Mouse (Mus musculus) adrenal gland, postnatal 10 days (tissue): ENCODE measurements at regions not wholly inside any gene's neighbourhood (a gene's known extent, or its start where the extent isn't known, plus 50 kb on each side); places are given as distances from the start of the nearest gene placed in this dataset.

ENCODE experiments used
- DNase-seq: peaks from one replicate; pipeline ENCODE4 v3.0.0; 2021; ENCODE audit warnings: mixed read lengths

GRCm38 (mm10) chr5:73797980-73798379 is 146.8 kb downstream of the Spata18 start:
- DNase-seq = no peak

DNA sequence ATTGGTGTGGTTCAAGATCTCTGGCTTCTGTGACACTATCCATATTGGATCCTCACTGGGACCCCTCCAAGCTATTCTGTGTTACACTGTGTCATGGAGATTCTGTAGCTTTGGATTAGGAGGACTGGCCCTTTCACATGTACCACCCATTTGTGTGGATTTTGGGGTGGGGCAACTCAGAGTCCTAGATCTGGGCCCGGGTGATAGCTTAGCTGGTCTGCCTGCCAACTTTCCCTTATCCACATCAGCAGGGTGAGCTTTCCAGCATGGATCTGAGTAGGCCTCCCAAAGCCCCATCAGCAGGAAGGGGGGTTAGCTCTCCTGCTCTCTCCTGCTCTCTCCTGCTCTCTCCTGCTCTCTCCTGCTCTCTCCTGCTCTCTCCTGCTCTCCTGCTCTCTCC is 152.3 kb downstream of the Spata18 start:
- no peak for DNase-seq

DNA sequence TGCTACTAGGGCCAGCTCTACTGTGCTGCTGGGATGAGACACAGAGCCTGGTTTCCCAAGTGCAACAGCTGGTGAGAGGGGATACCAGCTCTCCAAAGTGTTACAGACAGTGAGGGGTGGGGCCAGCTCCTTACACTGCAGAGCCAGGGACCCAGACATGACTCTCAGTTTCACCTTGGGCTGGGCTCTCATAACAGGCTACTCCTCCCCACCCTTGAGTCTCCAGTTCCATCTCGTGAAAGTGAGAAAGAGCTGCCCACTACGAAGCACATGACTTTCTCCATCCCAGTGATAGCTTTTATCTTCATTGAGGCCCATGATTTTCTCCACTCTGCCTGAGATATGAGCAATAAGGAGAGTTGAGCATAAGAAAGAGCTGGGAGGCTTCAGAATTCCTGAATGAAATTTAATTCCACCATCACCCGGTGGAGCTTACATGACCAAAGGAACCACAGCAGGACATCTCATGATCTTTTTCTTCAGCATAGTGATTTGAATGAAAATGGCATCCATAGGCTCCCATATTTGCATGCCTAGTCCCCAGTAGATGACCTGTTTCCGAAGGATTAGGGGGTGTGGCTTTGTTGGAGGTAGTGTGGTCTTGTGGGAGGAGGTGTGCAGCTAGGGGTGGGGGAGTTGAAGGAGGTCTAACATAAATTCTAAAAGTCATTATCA is 153.5 kb downstream of the Spata18 start:
- no peak for DNase-seq

DNA sequence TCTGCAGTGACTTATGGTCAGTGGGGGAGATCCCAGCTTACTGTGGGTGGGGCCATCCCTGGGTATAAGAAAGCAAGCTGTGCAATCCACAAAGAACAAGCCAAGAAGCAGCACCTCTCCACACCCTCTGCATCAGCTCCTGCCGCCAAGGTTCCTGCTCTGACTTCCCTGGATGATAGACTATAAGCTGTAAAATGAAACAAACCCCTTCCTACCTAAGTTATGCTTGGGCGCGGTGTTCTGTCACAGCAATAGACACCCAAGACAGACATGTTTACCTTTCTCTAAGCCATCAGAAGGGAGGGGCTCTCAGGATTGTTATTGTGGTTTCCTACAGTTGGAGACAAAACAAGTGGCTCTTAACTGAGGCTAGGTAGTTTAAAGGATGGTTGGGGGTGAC is 159.5 kb downstream of the Spata18 start:
- no peak for DNase-seq

DNA sequence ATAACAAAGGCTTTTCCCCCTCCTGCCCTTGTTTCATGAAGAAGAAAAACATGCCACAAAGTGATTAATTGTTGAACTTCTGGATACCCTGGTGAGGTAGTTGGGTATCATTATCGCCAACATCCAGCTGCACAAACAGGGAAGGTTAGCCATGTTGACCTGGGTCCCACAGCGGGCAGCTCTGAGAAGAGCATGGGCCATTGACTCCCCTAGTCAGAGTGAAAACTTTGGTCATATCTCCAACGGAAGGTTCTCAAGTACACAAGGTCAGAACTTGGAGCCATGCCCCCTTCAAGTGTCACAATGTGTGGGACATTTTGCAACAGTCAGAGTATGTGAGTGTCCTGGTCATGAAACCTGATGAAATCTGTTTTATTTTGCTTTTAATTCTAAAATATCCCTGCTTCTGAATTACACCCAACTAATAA is 159.9 kb downstream of the Spata18 start:
- peak; percentile 27 for DNase-seq

- no peak for DNase-seq
Measured at GRCm38 (mm10) chr5:73815752-73816151, 164.6 kb downstream of the Spata18 start.

- DNase-seq = no peak
Measured at GRCm38 (mm10) chr5:73817180-73817579, 166.0 kb downstream of the Spata18 start.

- DNase-seq = no peak
Measured at GRCm38 (mm10) chr5:73821956-73822545, 170.9 kb downstream of the Spata18 start.

DNA sequence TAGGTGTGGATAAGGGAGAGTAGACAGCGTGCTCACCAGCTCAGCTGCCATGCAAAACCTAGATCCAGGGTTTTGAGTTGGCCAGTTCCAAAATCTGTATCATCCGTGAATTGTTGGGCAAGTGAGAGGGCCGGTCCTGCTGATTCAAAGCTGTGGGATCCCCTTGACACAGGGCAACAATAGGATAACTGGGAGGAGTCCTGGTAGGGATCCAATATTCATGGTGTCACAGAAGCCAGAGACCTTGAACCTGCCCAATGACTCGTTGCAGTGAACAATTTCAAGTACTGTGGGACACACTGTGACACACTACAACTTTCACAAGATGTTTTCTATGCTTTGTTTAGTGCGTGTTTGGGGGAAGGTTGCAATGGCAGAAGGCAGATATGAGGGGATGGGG is 172.2 kb downstream of the Spata18 start:
- peak; percentile 44 for DNase-seq

DNA sequence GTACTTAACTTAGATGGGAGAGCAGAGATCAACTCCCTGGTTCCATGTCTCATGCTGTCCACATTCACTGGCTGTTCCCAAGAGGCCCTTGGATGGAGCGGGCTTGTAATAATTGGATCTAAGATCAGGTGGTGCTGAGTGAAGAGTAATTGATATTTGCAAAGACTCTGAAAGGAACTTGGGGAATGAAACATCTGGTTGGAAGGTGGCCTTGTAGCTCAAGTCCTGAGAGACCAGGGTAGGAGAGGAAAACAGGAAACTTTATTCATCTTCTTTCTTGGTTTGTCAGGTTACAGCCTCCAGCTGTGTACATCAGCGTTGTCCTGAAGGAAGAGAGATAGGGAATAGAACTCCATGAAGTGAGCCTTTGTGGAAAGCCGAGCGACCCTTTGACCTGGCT is 175.8 kb downstream of the Spata18 start:
- no peak for DNase-seq

DNA sequence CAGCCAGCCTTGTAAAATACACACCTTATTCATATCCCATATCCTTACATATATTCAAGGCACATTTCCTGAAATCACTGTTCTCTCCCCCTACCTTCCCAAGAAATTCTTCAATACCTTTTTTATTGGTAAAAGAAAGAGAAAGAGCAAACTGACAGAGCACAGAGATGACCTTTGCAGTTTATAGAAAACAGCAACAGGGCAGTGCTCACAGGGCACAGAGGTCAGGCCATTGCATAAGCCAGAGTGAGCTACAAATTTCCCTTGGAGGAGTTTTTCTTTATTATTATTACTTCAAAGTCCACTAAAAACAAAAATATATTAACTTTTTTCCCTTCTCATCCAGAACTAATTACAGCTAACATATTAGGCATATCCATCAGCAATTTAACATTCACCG is 182.5 kb downstream of the Spata18 start:
- no peak for DNase-seq

DNA sequence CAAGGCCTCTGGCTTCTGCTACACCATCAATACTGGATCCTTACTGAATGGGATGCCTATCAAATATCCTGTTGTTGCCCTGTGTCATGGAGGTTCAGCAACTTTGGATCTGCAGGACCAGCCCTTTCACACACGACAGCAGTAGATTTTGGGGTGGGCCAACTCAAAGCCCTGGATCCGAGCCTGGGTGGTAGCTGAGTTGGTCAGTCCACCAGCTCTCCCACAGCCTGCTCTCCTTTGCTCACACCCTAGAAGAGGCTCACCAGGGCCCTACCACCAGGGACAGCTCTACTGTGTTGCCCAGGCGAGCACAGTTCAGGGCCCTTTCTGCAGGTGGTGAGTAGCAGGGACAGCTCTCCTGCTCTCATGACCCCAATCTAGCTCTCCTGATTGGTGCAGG is 192.6 kb downstream of the Spata18 start:
- no peak for DNase-seq

- DNase-seq = no peak
Measured at GRCm38 (mm10) chr5:73846096-73846782, 195.1 kb downstream of the Spata18 start.

DNA sequence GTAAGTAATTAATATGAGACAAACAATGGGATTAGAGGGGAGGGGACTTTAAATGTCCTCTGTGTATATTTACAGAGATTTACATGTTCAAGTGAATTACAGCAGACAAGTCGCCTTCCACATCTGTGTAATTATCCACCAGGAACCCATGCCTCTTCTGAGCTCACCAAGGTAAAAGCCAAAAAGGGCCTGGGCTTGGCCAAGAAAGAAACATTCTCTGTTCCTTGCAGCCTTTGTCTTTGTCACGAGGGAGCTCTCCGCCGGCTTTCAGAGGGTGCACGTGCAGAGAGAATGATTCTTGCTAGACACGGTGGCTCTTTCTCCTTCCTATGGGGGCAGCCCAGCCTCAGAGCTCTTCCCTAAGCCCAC is 195.6 kb downstream of the Spata18 start:
- no peak for DNase-seq

GRCm38 (mm10) chr5:73851501-73851900 is 200.3 kb downstream of the Spata18 start:
- no peak for DNase-seq

DNA sequence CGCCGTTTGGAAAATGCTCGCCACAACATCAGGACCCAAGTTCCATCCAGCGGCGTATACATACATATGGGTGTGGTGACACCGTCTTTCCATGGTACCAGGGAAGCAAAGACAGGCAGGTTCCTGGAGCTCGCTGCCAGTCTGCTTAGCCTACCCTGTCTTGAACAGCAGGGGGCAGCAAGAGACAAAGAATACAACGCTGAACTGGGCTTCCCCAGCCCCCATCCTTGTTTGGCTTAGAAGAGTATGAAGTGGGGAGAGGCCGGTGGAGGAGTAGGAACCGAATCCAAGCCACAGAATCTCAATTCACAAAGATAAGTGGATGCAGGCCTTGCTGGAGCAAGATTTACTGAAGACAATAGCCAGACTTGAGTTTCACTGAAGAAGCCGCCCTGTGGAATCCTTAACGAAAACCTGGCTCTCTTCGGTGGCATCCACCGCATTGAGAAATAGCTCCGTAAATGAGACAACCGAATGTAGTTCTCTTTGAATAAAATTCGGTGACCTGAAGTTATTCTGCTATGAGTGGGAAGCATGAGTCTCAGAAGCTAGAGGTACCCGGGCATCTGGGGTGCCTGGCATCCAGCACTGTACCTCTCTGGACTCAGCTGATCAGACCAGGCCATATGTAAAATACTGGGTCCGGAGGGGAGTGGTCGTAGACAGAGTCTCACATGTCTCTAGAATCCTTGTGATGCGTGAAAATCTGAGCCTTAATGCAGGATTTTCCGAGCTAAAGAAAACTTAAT is 203.0 kb downstream of the Spata18 start:
- peak; percentile 82 for DNase-seq

- no peak for DNase-seq
Measured at GRCm38 (mm10) chr5:73854774-73855371, 203.7 kb downstream of the Spata18 start.

- DNase-seq = no peak
Measured at GRCm38 (mm10) chr5:73859320-73859719, 208.1 kb downstream of the Spata18 start.

- DNase-seq = peak; percentile 80
Measured at GRCm38 (mm10) chr5:73864138-73864761, 204.0 kb downstream of the Usp46 start.

- DNase-seq = no peak
Measured at GRCm38 (mm10) chr5:73872641-73873421, 195.4 kb downstream of the Usp46 start.

GRCm38 (mm10) chr5:73874770-73875169 is 193.5 kb downstream of the Usp46 start:
- DNase-seq = no peak
